8 mouse cellular contexts compared by ENCODE assay signal in genomic region chr6:52005963-52006648, GRCm38 (mm10). TPM values are rescaled to one million over a fixed set of nuclear protein-coding genes. Genes with fewer than 3 reads are reported as not detected.
DNase-seq lines count a peak whose midpoint lies in the region; ATAC-seq lines count a peak whose summit lies in the region.

No protein-coding gene starts in this region.

- ATAC-seq in granulocyte monocyte progenitor cell, adult 5-6 weeks (replicated peaks; ENCODE audit: poor library complexity, severe bottlenecking) = no peak

- WGBS in heart, embryonic 10.5 days = 1% methylated on average over 19 of the region's 19 CpGs

- H3K4me1 ChIP-seq in heart, embryonic 10.5 days = peaks cover 8% of the 10 kb centered on the region

- H3K27me3 ChIP-seq in heart, embryonic 10.5 days (ENCODE audit: insufficient read depth, poor library complexity, severe bottlenecking) = peaks cover 86% of the 10 kb centered on the region

- peak; percentile 23 for DNase-seq in layer of hippocampus, adult 11-12 months (ENCODE audit: low spot score)
- DNase-seq in layer of hippocampus, adult 9-11 months = no peak
- DNase-seq in adrenal gland, postnatal 10 days = peak; percentile 53
- DNase-seq in heart, embryonic 10.5 days (ENCODE audit: low spot score) = no peak
- DNase-seq in layer of hippocampus, adult 8-10 months (ENCODE audit: low spot score in 2 of 2) = peak; percentile 24 to 34
- DNase-seq in lung, postnatal 4 days = peak; percentile 37 to 50
- no peak for DNase-seq in urinary bladder, postnatal 25 days (ENCODE audit: low spot score)

- no peaks in the 10 kb centered on the region for H3K36me3 ChIP-seq in heart, embryonic 10.5 days

- H3K27ac ChIP-seq in heart, embryonic 10.5 days = no peak overlapping the region; the same call in 1 of the 2 replicates

- H3K9me3 ChIP-seq in heart, embryonic 10.5 days = no peaks in the 10 kb centered on the region

- peak overlapping the region; percentile 42 for H3K4me3 ChIP-seq in heart, embryonic 10.5 days

RNA-seq across cellular contexts. Expression of gene Skap2, which starts 6.2 kb away (rescaled TPM):
- total RNA-seq in adrenal gland, postnatal 10 days (2021) = 10 to 100 TPM; 40.5 to 46.5 TPM
- 11.8 and 26.4 TPM in 2 replicates for polyA plus RNA-seq in heart, embryonic 10.5 days (2016; fragmentation: Nextera tagmentation; extraction: Ambion mirVana)
- 10 to 100 TPM; 17.0 to 30.2 (median 25.6) TPM for total RNA-seq in layer of hippocampus, adult 8-10 months (2022)
- total RNA-seq in granulocyte monocyte progenitor cell, adult 5-6 weeks (2014; fragmentation: Nextera tagmentation) = 83.9 and 91.6 TPM in 2 replicates
- 163 and 204 TPM in 2 replicates for total RNA-seq in granulocyte monocyte progenitor cell, adult 5-6 weeks (2017)

Comparison
In these comparisons a context has a peak if more than half of its experiments do, and no peak if none do; other contexts are left out.
1. DNase-seq: peak in layer of hippocampus, adult 11-12 months (single experiment), adrenal gland, postnatal 10 days (single experiment), layer of hippocampus, adult 8-10 months (2 of 2) and lung, postnatal 4 days (2 of 2); none in layer of hippocampus, adult 9-11 months (single experiment), heart, embryonic 10.5 days (single experiment) and urinary bladder, postnatal 25 days (single experiment).